Mouse (Mus musculus) cerebellum, adult 11 months (tissue): ENCODE data around the gene Rnase13.

ENCODE experiments used
- DNase-seq: peaks from one replicate; pipeline ENCODE4 v3.0.0; 2022

Rnase13 gene

DNA sequence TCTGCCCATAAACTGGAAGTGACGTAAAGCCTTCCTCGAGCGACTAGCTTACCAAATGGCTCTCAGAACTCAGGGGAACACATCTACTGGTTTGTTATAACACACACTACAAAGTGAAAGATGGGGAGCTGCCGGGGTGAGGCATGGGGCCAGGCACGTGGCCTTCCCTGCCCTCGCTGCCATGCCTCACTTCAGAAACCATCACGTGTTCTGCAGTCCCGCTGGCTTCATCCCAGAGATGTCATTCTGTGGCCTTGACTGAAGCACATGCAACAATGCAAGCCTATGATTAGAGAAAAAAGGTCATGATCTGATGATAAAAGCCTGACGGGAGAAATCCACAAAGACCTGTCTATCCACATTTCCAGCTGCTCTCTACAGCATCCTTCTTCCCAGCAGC is 50.8 kb downstream of the Rnase13 start:
- DNase-seq, result no peak
